Mouse (Mus musculus) forebrain, embryonic 11.5 days (tissue): Measurements from ENCODE around the gene Zfp300. TPM values are rescaled to one million over a fixed set of nuclear protein-coding genes. Genes with fewer than 3 reads are reported as not detected.

ENCODE experiments used
- polyA plus RNA-seq: library from polyadenylated mRNA; unstranded; fragments of >200 nt; fragmentation: Nextera tagmentation; extraction: Ambion mirVana; gene quantifications from 2 replicates; pipeline ENCODE4 v1.2.1, GENCODE M21; 2014

Gene Zfp300
- polyA plus RNA-seq, 1 experiment from 2014 or later = 2.6 TPM

Other genes with a start within 250 kb of the Zfp300 start
- gene Timp1, start 219.4 kb downstream of the Zfp300 start, polyA plus RNA-seq = 5.8 and 7.4 TPM in 2 replicates
- gene Syn1, start 168.5 kb downstream of the Zfp300 start, polyA plus RNA-seq = 11.5 and 12.6 TPM in 2 replicates
- gene Cfp, start 158.0 kb downstream of the Zfp300 start, polyA plus RNA-seq = 4.5 and 5.7 TPM in 2 replicates
- 9.9 and 10.0 TPM in 2 replicates for gene Elk1, start 138.9 kb downstream of the Zfp300 start, polyA plus RNA-seq
- 56.2 and 62.6 TPM in 2 replicates for gene Uxt, start 127.5 kb downstream of the Zfp300 start, polyA plus RNA-seq
- gene Zfp182, start 27.2 kb downstream of the Zfp300 start, polyA plus RNA-seq = 6.7 and 7.8 TPM in 2 replicates
- gene Spaca5, start 21.1 kb downstream of the Zfp300 start, polyA plus RNA-seq = not detected in 2 replicates
- not detected in 2 replicates for gene Ssxa1, start 26.3 kb upstream of the Zfp300 start, polyA plus RNA-seq
- gene Gm21876, start 86.1 kb upstream of the Zfp300 start, polyA plus RNA-seq = not detected in 2 replicates